Mouse (Mus musculus) forebrain, embryonic 12.5 days (tissue): ENCODE results near the gene Zfhx3. TPM values are rescaled to one million over a fixed set of nuclear protein-coding genes. Genes with fewer than 3 reads are reported as not detected.
"Not testable (repeated sequence)": the region's sequence is repeated elsewhere in the genome, so short reads cannot be mapped to it uniquely, and the experiment has no call there.

ENCODE experiments used
- ATAC-seq: fragments of 200-750 bp; cut with Nextera tagmentation; 2 replicates; pipeline ENCODE4 v1.8.0; 2017; ENCODE audit warnings: moderate TSS enrichment; ENCODE audit not compliant: low FRiP score
- H3K27ac ChIP-seq: fragments of 300-500 bp; sonication (generic); 2 replicates; pipeline ENCODE4 v1.5.1; 2016; ENCODE audit warnings: mild to moderate bottlenecking
- H3K27me3 ChIP-seq: fragments of 300-500 bp; sonication (generic); 2 replicates; pipeline ENCODE4 v1.6.1; 2016; ENCODE audit warnings: mild to moderate bottlenecking
- H3K36me3 ChIP-seq: fragments of 300-500 bp; sonication (generic); replicated peaks from 2 replicates; pipeline ENCODE4 v1.6.1; 2016; ENCODE audit warnings: mild to moderate bottlenecking
- H3K4me1 ChIP-seq: fragments of 300-500 bp; sonication (generic); 2 replicates; pipeline ENCODE4 v1.6.1; 2016
- H3K4me2 ChIP-seq: fragments of 300-500 bp; sonication (generic); 2 replicates; pipeline ENCODE4 v1.6.1; 2016; ENCODE audit warnings: mild to moderate bottlenecking, moderate library complexity
- H3K4me3 ChIP-seq: fragments of 300-500 bp; sonication (generic); replicated peaks from 2 replicates; pipeline ENCODE4 v1.5.1; 2016; ENCODE audit warnings: mild to moderate bottlenecking
- H3K9ac ChIP-seq: fragments of 300-500 bp; sonication (generic); 2 replicates; pipeline ENCODE4 v1.6.1; 2016; ENCODE audit warnings: mild to moderate bottlenecking
- H3K9me3 ChIP-seq: fragments of 300-500 bp; sonication (generic); 2 replicates; pipeline ENCODE4 v1.6.1; 2016
- WGBS: fragments of 180-500 bp; shearing (Covaris S2); methylation state at CpG from one replicate; pipeline ENCODE4 v1.1.7; 2016; 5-methylcytosine and 5-hydroxymethylcytosine counted together
- polyA plus RNA-seq: library from polyadenylated mRNA; unstranded; fragments of >200 nt; fragmentation: Nextera tagmentation; extraction: Ambion mirVana; gene quantifications from 2 replicates; pipeline ENCODE4 v1.2.1, GENCODE M21; 2016

Gene Zfhx3
- polyA plus RNA-seq = 30.1 and 30.5 TPM in 2 replicates

- Histone ChIP-seq H3K4me2 (peak within 1 kb of the TSS; percentile 61), H3K27me3 (peaks cover 27% of the 10 kb centered on the region), H3K4me3 (peak within 1 kb of the TSS; percentile 28), H3K9me3 (no peaks in the 10 kb centered on the region), H3K27ac (peak within 1 kb of the TSS; percentile 83), H3K4me1 (peaks cover 56% of the 10 kb centered on the region), H3K9ac (peak within 1 kb of the TSS; percentile 42), H3K36me3 (no peaks in the 10 kb centered on the region)
- WGBS = 15% methylated on average over 11 of the region's 11 CpGs
- ATAC-seq = no peak
Measured at GRCm38 (mm10) chr8:107941922-107942694, at the start of gene Zfhx3. Zfhx3 (plus strand) TSS chr8:107942644.

GRCm38 (mm10) chr8:107918984-107919383 is 23.5 kb upstream of the Zfhx3 start:
- no peak for ATAC-seq
- WGBS = 90% methylated on average over 12 of the region's 12 CpGs
- Histone ChIP-seq H3K36me3 (no peaks in the 10 kb centered on the region), H3K4me2 (no peak overlapping the region), H3K27ac (no peak overlapping the region), H3K4me1 (peaks cover 10% of the 10 kb centered on the region; the same call in 1 of the 2 replicates), H3K27me3 (no peaks in the 10 kb centered on the region), H3K9me3 (no peaks in the 10 kb centered on the region), H3K9ac (no peak overlapping the region), H3K4me3 (no peak overlapping the region)

GRCm38 (mm10) chr8:107926149-107926548 is 16.3 kb upstream of the Zfhx3 start:
- H3K4me2 ChIP-seq = no peak overlapping the region
- no peaks in the 10 kb centered on the region for H3K27me3 ChIP-seq
- H3K4me3 ChIP-seq = no peak overlapping the region
- H3K4me1 ChIP-seq = no peaks in the 10 kb centered on the region
- ATAC-seq = no peak
- H3K36me3 ChIP-seq = no peaks in the 10 kb centered on the region
- H3K9me3 ChIP-seq = no peaks in the 10 kb centered on the region
- 90% methylated on average over 15 of the region's 15 CpGs for WGBS
- H3K27ac ChIP-seq = no peak overlapping the region
- no peak overlapping the region for H3K9ac ChIP-seq

- Histone ChIP-seq H3K9ac (no peak overlapping the region), H3K9me3 (no peaks in the 10 kb centered on the region), H3K4me2 (no peak overlapping the region), H3K4me3 (no peak overlapping the region), H3K4me1 (peaks cover 11% of the 10 kb centered on the region), H3K36me3 (no peaks in the 10 kb centered on the region), H3K27ac (no peak overlapping the region), H3K27me3 (no peaks in the 10 kb centered on the region)
- no peak for ATAC-seq
- 91% methylated on average over 4 of the region's 4 CpGs for WGBS
Measured at GRCm38 (mm10) chr8:107936725-107937124, 5.7 kb upstream of the Zfhx3 start.

- not testable (repeated sequence) for H3K9me3 ChIP-seq, H3K9ac ChIP-seq, H3K4me2 ChIP-seq, ATAC-seq, H3K27ac ChIP-seq, H3K36me3 ChIP-seq, H3K4me3 ChIP-seq
- 89% methylated on average over 5 of the region's 5 CpGs for WGBS
- Histone ChIP-seq H3K4me1 (peaks cover 26% of the 10 kb centered on the region), H3K27me3 (peaks cover 12% of the 10 kb centered on the region; the same call in 1 of the 2 replicates)
Measured at GRCm38 (mm10) chr8:107938231-107938630, 4.2 kb upstream of the Zfhx3 start.

- Histone ChIP-seq H3K27ac (no peak overlapping the region), H3K9ac (no peak overlapping the region), H3K4me2 (no peak overlapping the region), H3K4me3 (no peak overlapping the region), H3K9me3 (no peaks in the 10 kb centered on the region), H3K4me1 (peaks cover 44% of the 10 kb centered on the region), H3K36me3 (no peaks in the 10 kb centered on the region), H3K27me3 (peaks cover 16% of the 10 kb centered on the region)
- ATAC-seq = no peak
- WGBS = 55% methylated on average over 8 of the region's 8 CpGs
Measured at GRCm38 (mm10) chr8:107940181-107940580, 2.3 kb upstream of the Zfhx3 start.

GRCm38 (mm10) chr8:107942752-107943510 is 487 bp downstream of the Zfhx3 start:
- peak; percentile 76 for ATAC-seq

GRCm38 (mm10) chr8:107943550-107944348 is 1.3 kb downstream of the Zfhx3 start:
- Histone ChIP-seq H3K4me3 (peak overlapping the region; percentile 28), H3K9ac (no peak overlapping the region), H3K9me3 (no peaks in the 10 kb centered on the region), H3K36me3 (no peaks in the 10 kb centered on the region), H3K4me2 (peak overlapping the region; percentile 61), H3K27me3 (peaks cover 36% of the 10 kb centered on the region), H3K4me1 (peaks cover 59% of the 10 kb centered on the region), H3K27ac (peak overlapping the region; percentile 76)
- no peak for ATAC-seq
- WGBS = 6% methylated on average over 9 of the region's 10 CpGs

More at GRCm38 (mm10) chr8:107942752-107943510, 487 bp downstream of the Zfhx3 start:
- peaks cover 35% of the 10 kb centered on the region for H3K27me3 ChIP-seq
- peaks cover 59% of the 10 kb centered on the region for H3K4me1 ChIP-seq
- 0% methylated on average over 15 of the region's 17 CpGs for WGBS
- no peaks in the 10 kb centered on the region for H3K36me3 ChIP-seq
- peak overlapping the region; percentile 28 for H3K4me3 ChIP-seq
- H3K4me2 ChIP-seq = peak overlapping the region; percentile 61
- no peaks in the 10 kb centered on the region for H3K9me3 ChIP-seq
- H3K27ac ChIP-seq = peak overlapping the region; percentile 83
- peak overlapping the region; percentile 42 for H3K9ac ChIP-seq

GRCm38 (mm10) chr8:107944676-107945600 is 2.5 kb downstream of the Zfhx3 start:
- WGBS = 12% methylated on average over 31 of the region's 31 CpGs
- no peaks in the 10 kb centered on the region for H3K9me3 ChIP-seq
- peaks cover 57% of the 10 kb centered on the region for H3K4me1 ChIP-seq
- no peak for ATAC-seq
- peaks cover 40% of the 10 kb centered on the region for H3K27me3 ChIP-seq
- H3K36me3 ChIP-seq = no peaks in the 10 kb centered on the region
- peak overlapping the region; percentile 31 for H3K4me3 ChIP-seq
- H3K27ac ChIP-seq = peak overlapping the region; percentile 76
- peak overlapping the region; percentile 47; the same call in 1 of the 2 replicates for H3K9ac ChIP-seq
- peak overlapping the region; percentile 61 for H3K4me2 ChIP-seq

GRCm38 (mm10) chr8:107946888-107947287 is 4.4 kb downstream of the Zfhx3 start:
- H3K27me3 ChIP-seq = peaks cover 44% of the 10 kb centered on the region
- 67% methylated on average over 5 of the region's 5 CpGs for WGBS
- no peaks in the 10 kb centered on the region for H3K36me3 ChIP-seq
- no peak overlapping the region for H3K4me3 ChIP-seq
- no peak for ATAC-seq
- no peak overlapping the region for H3K4me2 ChIP-seq
- no peaks in the 10 kb centered on the region for H3K9me3 ChIP-seq
- H3K4me1 ChIP-seq = peaks cover 58% of the 10 kb centered on the region
- H3K27ac ChIP-seq = no peak overlapping the region
- no peak overlapping the region for H3K9ac ChIP-seq

- Histone ChIP-seq H3K27ac (no peak overlapping the region), H3K4me2 (no peak overlapping the region), H3K27me3 (peaks cover 15% of the 10 kb centered on the region), H3K36me3 (no peaks in the 10 kb centered on the region), H3K4me3 (no peak overlapping the region), H3K9me3 (no peaks in the 10 kb centered on the region), H3K4me1 (peaks cover 32% of the 10 kb centered on the region), H3K9ac (no peak overlapping the region)
- WGBS = 77% methylated on average over 3 of the region's 3 CpGs
- no peak for ATAC-seq
Measured at GRCm38 (mm10) chr8:107955887-107956286, 13.4 kb downstream of the Zfhx3 start.
